Mouse (Mus musculus) lung, embryonic 14.5 days (tissue): ENCODE data around the gene Tmem108. TPM values are rescaled to one million over a fixed set of nuclear protein-coding genes. Genes with fewer than 3 reads are reported as not detected.

Experiments used
- ATAC-seq: fragments of 200-750 bp; cut with Nextera tagmentation; 2 replicates; pipeline ENCODE4 v1.8.0; 2017; ENCODE audit warnings: mild to moderate bottlenecking, moderate TSS enrichment, moderate library complexity; ENCODE audit not compliant: insufficient read depth
- DNase-seq: peaks from one replicate; pipeline ENCODE4 v3.0.0-alpha.2; 2015
- H3K27ac ChIP-seq: fragments of 300-500 bp; sonication (generic); 2 replicates; pipeline ENCODE4 v1.5.1; 2014; ENCODE audit warnings: low read depth, mild to moderate bottlenecking, moderate library complexity
- H3K27me3 ChIP-seq: fragments of 300-500 bp; sonication (generic); 2 replicates; pipeline ENCODE4 v1.6.1; 2014; ENCODE audit warnings: low read length, control low read depth; ENCODE audit not compliant: insufficient read depth
- H3K36me3 ChIP-seq: fragments of 300-500 bp; sonication (generic); 2 replicates; pipeline ENCODE4 v1.6.1; 2014; ENCODE audit warnings: control low read depth; ENCODE audit not compliant: insufficient read depth
- H3K4me1 ChIP-seq: fragments of 300-500 bp; sonication (generic); 2 replicates; pipeline ENCODE4 v1.6.1; 2014; ENCODE audit warnings: antibody characterized with exemption, control low read depth; ENCODE audit not compliant: insufficient read depth
- H3K4me2 ChIP-seq: fragments of 300-500 bp; sonication (generic); 2 replicates; pipeline ENCODE4 v1.6.1; 2014; ENCODE audit warnings: mild to moderate bottlenecking
- H3K4me3 ChIP-seq: fragments of 300-500 bp; sonication (generic); 2 replicates; pipeline ENCODE4 v1.5.1; 2014; ENCODE audit warnings: low read depth, low read length
- H3K9ac ChIP-seq: fragments of 300-500 bp; sonication (generic); 2 replicates; pipeline ENCODE4 v1.6.1; 2014
- H3K9me3 ChIP-seq: fragments of 300-500 bp; sonication (generic); 2 replicates; pipeline ENCODE4 v1.6.1; 2016; ENCODE audit warnings: low read depth, low read length, control low read depth
- CTCF ChIP-seq: IDR thresholded peaks from 2 replicates; pipeline ENCODE4 v1.5.1; 2016; ENCODE audit warnings: antibody characterized with exemption, low read depth
- WGBS: fragments of 180-500 bp; shearing (Covaris S2); extraction: QIAGEN DNeasy Blood & Tissue Kit; methylation state at CpG from one replicate; pipeline ENCODE4 v1.1.7; 2014; 5-methylcytosine and 5-hydroxymethylcytosine counted together
- polyA plus RNA-seq: library from polyadenylated mRNA; unstranded; fragments of >200 nt; fragmentation: Nextera tagmentation; extraction: Ambion mirVana; gene quantifications from 2 replicates; pipeline ENCODE4 v1.2.1, GENCODE M21; 2014

Gene Tmem108
- polyA plus RNA-seq, 1 experiment from 2014 or later: 16.0 TPM

GRCm38 (mm10) chr9:103498699-103499098 is 262.9 kb downstream of the Tmem108 start:
- no peak overlapping the region for H3K27ac ChIP-seq
- H3K4me3 ChIP-seq: no peak overlapping the region
- no peak for TF ChIP-seq CTCF
- no peak overlapping the region for H3K4me2 ChIP-seq
- ATAC-seq (no peak), DNase-seq (no peak)
- no peaks in the 10 kb centered on the region for H3K36me3 ChIP-seq
- WGBS: 59% methylated on average over 8 of the region's 8 CpGs
- no peaks in the 10 kb centered on the region for H3K9me3 ChIP-seq
- H3K27me3 ChIP-seq: no peaks in the 10 kb centered on the region
- no peaks in the 10 kb centered on the region for H3K4me1 ChIP-seq
- H3K9ac ChIP-seq: no peak overlapping the region

- no peaks in the 10 kb centered on the region for H3K9me3 ChIP-seq
- no peaks in the 10 kb centered on the region for H3K4me1 ChIP-seq
- 75% methylated on average over 11 of the region's 11 CpGs for WGBS
- H3K4me2 ChIP-seq: no peak overlapping the region
- no peak for ATAC-seq
- no peak for DNase-seq
- H3K4me3 ChIP-seq: no peak overlapping the region
- H3K27ac ChIP-seq: no peak overlapping the region
- H3K36me3 ChIP-seq: no peaks in the 10 kb centered on the region
- no peak for TF ChIP-seq CTCF
- H3K9ac ChIP-seq: no peak overlapping the region
- no peaks in the 10 kb centered on the region for H3K27me3 ChIP-seq
Observed at GRCm38 (mm10) chr9:103495391-103495790, 266.2 kb downstream of the Tmem108 start.

GRCm38 (mm10) chr9:103494346-103495020 is 267.2 kb downstream of the Tmem108 start:
- H3K27me3 ChIP-seq: no peaks in the 10 kb centered on the region
- H3K4me2 ChIP-seq: no peak overlapping the region
- peak; percentile 96 for TF ChIP-seq CTCF
- no peak overlapping the region for H3K9ac ChIP-seq
- H3K4me1 ChIP-seq: no peaks in the 10 kb centered on the region
- H3K36me3 ChIP-seq: no peaks in the 10 kb centered on the region
- WGBS: 36% methylated on average over 7 of the region's 7 CpGs
- H3K9me3 ChIP-seq: no peaks in the 10 kb centered on the region
- DNase-seq: peak; percentile 89
- peak; percentile 84 for ATAC-seq
- no peak overlapping the region for H3K4me3 ChIP-seq
- no peak overlapping the region for H3K27ac ChIP-seq

GRCm38 (mm10) chr9:103491985-103492384 is 269.7 kb downstream of the Tmem108 start:
- TF ChIP-seq CTCF: no peak
- no peak for DNase-seq
- Histone ChIP-seq H3K4me1 (no peaks in the 10 kb centered on the region), H3K9me3 (no peaks in the 10 kb centered on the region), H3K36me3 (no peaks in the 10 kb centered on the region), H3K27me3 (no peaks in the 10 kb centered on the region), H3K4me3 (no peak overlapping the region), H3K27ac (no peak overlapping the region), H3K4me2 (no peak overlapping the region), H3K9ac (no peak overlapping the region)
- no peak for ATAC-seq
- WGBS: 70% methylated on average over 8 of the region's 8 CpGs

- ATAC-seq: peak; percentile 59
- Histone ChIP-seq H3K36me3 (no peaks in the 10 kb centered on the region), H3K4me2 (no peak overlapping the region), H3K9ac (no peak overlapping the region), H3K9me3 (no peaks in the 10 kb centered on the region), H3K27me3 (no peaks in the 10 kb centered on the region), H3K27ac (no peak overlapping the region), H3K4me3 (no peak overlapping the region), H3K4me1 (peaks cover 6% of the 10 kb centered on the region; the same call in 1 of the 2 replicates)
- peak; percentile 84 for DNase-seq
- WGBS: 23% methylated on average over 2 of the region's 2 CpGs
- peak; percentile 97 for TF ChIP-seq CTCF
Observed at GRCm38 (mm10) chr9:103490439-103490838, 271.2 kb downstream of the Tmem108 start.

GRCm38 (mm10) chr9:103489883-103490282 is 271.8 kb downstream of the Tmem108 start:
- no peak for TF ChIP-seq CTCF
- Histone ChIP-seq H3K4me2 (no peak overlapping the region), H3K4me3 (no peak overlapping the region), H3K27ac (no peak overlapping the region), H3K4me1 (peaks cover 8% of the 10 kb centered on the region; the same call in 1 of the 2 replicates), H3K9me3 (no peaks in the 10 kb centered on the region), H3K9ac (no peak overlapping the region), H3K27me3 (no peaks in the 10 kb centered on the region), H3K36me3 (no peaks in the 10 kb centered on the region)
- DNase-seq: no peak
- WGBS: 68% methylated on average over 4 of the region's 4 CpGs
- ATAC-seq: no peak

GRCm38 (mm10) chr9:103489096-103489495 is 272.5 kb downstream of the Tmem108 start:
- Histone ChIP-seq H3K27ac (no peak overlapping the region), H3K27me3 (no peaks in the 10 kb centered on the region), H3K4me3 (no peak overlapping the region), H3K9me3 (no peaks in the 10 kb centered on the region), H3K4me2 (no peak overlapping the region), H3K36me3 (no peaks in the 10 kb centered on the region), H3K9ac (no peak overlapping the region), H3K4me1 (peaks cover 8% of the 10 kb centered on the region; the same call in 1 of the 2 replicates)
- DNase-seq (no peak), ATAC-seq (no peak)
- no peak for TF ChIP-seq CTCF
- 45% methylated on average over 7 of the region's 7 CpGs for WGBS
